Mouse (Mus musculus) kidney, adult 2 months (tissue): ENCODE data around the gene Dock2. TPM values are rescaled to one million over a fixed set of nuclear protein-coding genes. Genes with fewer than 3 reads are reported as not detected.

ENCODE experiments used
- DNase-seq: peaks from one replicate; pipeline ENCODE4 v3.0.0; 2021
- H3K27ac ChIP-seq: fragments of 200-500 bp; 2 replicates; pipeline ENCODE4 v1.5.1; 2012; ENCODE audit warnings: low read depth, low read length, control low read depth, inconsistent platforms; ENCODE audit not compliant: insufficient read depth
- H3K27me3 ChIP-seq: fragments of 200-500 bp; replicated peaks from 2 replicates; pipeline ENCODE4 v1.6.1; 2012; ENCODE audit warnings: mild to moderate bottlenecking, moderate library complexity, low read length, inconsistent platforms; ENCODE audit not compliant: control insufficient read depth, insufficient read depth
- H3K36me3 ChIP-seq: fragments of 200-500 bp; 2 replicates; pipeline ENCODE4 v1.6.1; 2012; ENCODE audit warnings: mild to moderate bottlenecking, moderate library complexity, low read length, inconsistent platforms; ENCODE audit not compliant: control insufficient read depth, insufficient read depth
- H3K4me1 ChIP-seq: fragments of 200-500 bp; 2 replicates; pipeline ENCODE4 v1.6.1; 2011; ENCODE audit warnings: low read length; ENCODE audit not compliant: control insufficient read depth, insufficient read depth
- H3K4me3 ChIP-seq: fragments of 200-500 bp; 2 replicates; pipeline ENCODE4 v1.5.1; 2011; ENCODE audit warnings: mild to moderate bottlenecking, low read depth, low read length, control low read depth; ENCODE audit not compliant: insufficient read depth
- CTCF ChIP-seq: fragments of 200-500 bp; conservative IDR thresholded peaks from 2 replicates; pipeline ENCODE4 v1.5.1; 2011; ENCODE audit warnings: low read depth, mild to moderate bottlenecking, control low read depth, low read length, moderate library complexity, mixed read lengths; ENCODE audit not compliant: insufficient read depth, insufficient read length
- POLR2A ChIP-seq: fragments of 200-500 bp; IDR thresholded peaks from one replicate; pipeline ENCODE4 v1.6.1; 2011; ENCODE audit warnings: low read depth, low read length, control low read depth
- WGBS: fragments of 180-500 bp; shearing (Covaris S2); methylation state at CpG from one replicate; pipeline ENCODE4 v1.1.7; 2018; 5-methylcytosine and 5-hydroxymethylcytosine counted together
- polyA plus RNA-seq: library from polyadenylated mRNA; depleted of rRNA; stranded (reverse); fragments of >200 nt; gene quantifications from 2 replicates; pipeline ENCODE4 v1.2.3, GENCODE M21; 2012

Gene Dock2
- polyA plus RNA-seq, 1 experiment = 2.8 TPM

DNA sequence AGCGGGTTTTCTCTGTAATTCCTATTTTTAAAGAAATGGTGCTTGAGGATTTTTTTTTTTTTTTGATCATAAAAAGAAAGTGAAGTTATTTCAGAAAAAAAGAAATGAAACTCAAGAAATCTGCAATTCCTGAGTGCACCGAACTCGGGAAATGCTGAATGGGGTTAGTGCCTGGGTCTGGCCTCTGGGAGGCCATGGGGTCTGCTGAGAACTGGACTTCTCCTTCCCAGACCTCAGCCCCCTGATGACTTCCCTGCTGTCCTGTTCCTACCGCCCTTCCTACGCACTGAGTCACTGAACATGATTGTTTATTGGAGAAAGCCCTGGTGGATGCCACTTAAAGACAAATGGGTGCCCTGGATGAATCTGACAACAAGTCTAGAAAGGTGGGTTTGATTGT, 356.5 kb downstream of the Dock2 start:
- Histone ChIP-seq H3K4me3 (no peak overlapping the region), H3K36me3 (no peaks in the 10 kb centered on the region), H3K4me1 (0 out of 2 replicates have a peak, but pooled peaks cover 4% of the 10 kb centered on the region), H3K27ac (no peak overlapping the region), H3K27me3 (no peaks in the 10 kb centered on the region)
- DNase-seq = no peak
- 79% methylated on average over 5 of the region's 5 CpGs for WGBS
- no peak for TF ChIP-seq POLR2A
- no peak for TF ChIP-seq CTCF

DNA sequence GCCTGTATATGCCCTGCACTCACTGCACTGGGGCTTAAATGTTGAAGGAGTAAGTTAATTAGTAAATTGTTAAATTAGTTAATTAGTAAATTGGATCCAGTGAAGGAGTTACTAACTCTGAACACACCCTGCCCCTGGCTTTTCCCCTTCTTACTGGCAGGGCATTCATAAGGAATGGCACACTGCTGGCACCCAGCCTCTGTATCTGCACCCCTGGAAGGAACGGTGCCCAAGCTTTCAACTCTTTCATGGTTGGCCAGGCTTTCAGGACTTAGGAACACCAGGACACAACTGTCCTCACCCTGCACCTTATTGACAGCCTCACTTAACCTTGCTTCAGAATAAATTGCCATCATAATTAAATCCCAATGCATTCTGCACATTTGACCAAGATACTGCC, 359.1 kb downstream of the Dock2 start:
- H3K4me1 ChIP-seq = 0 out of 2 replicates have a peak, but pooled peaks cover 4% of the 10 kb centered on the region
- DNase-seq = peak; percentile 83
- H3K36me3 ChIP-seq = no peaks in the 10 kb centered on the region
- TF ChIP-seq CTCF (no peak), POLR2A (no peak)
- no peaks in the 10 kb centered on the region for H3K27me3 ChIP-seq
- H3K27ac ChIP-seq = no peak overlapping the region
- 29% methylated on average over 1 of the region's 1 CpGs for WGBS
- H3K4me3 ChIP-seq = no peak overlapping the region

- 0 out of 2 replicates have a peak, but pooled peaks cover 4% of the 10 kb centered on the region for H3K4me1 ChIP-seq
- no peaks in the 10 kb centered on the region for H3K36me3 ChIP-seq
- H3K27me3 ChIP-seq = no peaks in the 10 kb centered on the region
- DNase-seq = no peak
- no peak for TF ChIP-seq CTCF
- no peak for TF ChIP-seq POLR2A
- WGBS = 45% methylated on average over 6 of the region's 6 CpGs
- H3K27ac ChIP-seq = no peak overlapping the region
- no peak overlapping the region for H3K4me3 ChIP-seq
These were observed 362.6 kb downstream of the Dock2 start for GRCm38 (mm10) chr11:34421061-34421460.

GRCm38 (mm10) chr11:34416619-34416979, 367.1 kb downstream of the Dock2 start:
- 70% methylated on average over 3 of the region's 3 CpGs for WGBS
- Histone ChIP-seq H3K27ac (no peak overlapping the region), H3K27me3 (no peaks in the 10 kb centered on the region), H3K36me3 (no peaks in the 10 kb centered on the region), H3K4me3 (no peak overlapping the region), H3K4me1 (no peaks in the 10 kb centered on the region)
- no peak for TF ChIP-seq CTCF
- no peak for TF ChIP-seq POLR2A
- no peak for DNase-seq

DNA sequence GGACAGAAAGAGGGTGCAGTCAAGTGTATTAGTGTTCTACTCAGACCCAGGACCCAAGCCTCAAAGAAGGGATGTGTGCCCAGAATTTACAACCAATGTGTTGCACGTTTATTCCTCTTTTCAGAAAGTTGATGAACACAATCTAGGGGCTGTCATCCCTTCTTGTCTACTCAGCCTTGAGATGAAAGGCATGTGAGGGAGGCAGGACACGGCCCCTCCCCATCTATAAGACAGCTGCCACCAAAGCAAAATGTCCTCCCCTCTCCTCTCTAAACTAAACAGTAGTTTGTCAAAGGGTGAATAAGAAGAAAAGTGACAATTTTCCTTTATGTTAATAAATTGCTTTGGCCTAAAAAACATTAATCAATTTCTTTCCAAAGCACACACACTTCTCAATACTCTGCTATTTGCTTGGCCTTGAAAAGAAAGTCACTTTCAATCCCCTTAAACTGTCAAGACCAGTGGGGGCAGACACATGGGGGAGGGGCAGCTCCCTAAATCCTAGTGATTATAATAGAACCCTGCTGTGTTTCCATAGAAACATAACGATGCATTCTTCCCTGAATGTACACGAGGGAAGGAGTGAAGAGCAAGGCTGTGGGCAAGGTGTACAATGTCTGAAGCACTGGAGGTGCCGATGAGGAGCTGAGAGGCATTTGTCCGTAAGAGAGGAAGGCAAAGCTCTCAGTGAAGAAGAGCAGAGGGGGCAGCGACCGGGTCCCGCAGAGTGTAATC, 367.6 kb downstream of the Dock2 start:
- Histone ChIP-seq H3K27me3 (no peaks in the 10 kb centered on the region), H3K27ac (no peak overlapping the region), H3K4me1 (no peaks in the 10 kb centered on the region), H3K36me3 (no peaks in the 10 kb centered on the region), H3K4me3 (no peak overlapping the region)
- 61% methylated on average over 9 of the region's 9 CpGs for WGBS
- no peak for DNase-seq
- no peak for TF ChIP-seq CTCF
- TF ChIP-seq POLR2A = no peak

DNA sequence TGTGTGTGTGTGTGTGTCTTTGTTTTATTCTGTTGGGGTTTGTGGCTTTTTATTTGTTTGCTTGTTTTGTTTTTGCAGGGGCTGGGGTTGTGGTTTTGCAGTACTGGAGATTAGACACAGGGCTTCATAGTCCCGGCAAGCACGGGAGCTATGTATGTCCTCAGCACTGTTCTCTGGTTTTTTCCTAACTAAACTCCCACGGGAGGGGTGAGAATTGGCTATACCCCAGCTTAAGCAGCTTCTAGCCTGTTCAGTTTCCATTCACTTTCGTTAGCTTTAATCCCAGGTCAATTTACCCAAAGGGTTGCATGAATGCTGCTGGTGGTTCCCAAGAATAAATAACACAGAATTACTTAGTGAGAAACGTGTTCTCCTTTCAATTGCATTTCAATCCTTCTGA, 376.8 kb downstream of the Dock2 start:
- no peak overlapping the region for H3K27ac ChIP-seq
- no peaks in the 10 kb centered on the region for H3K27me3 ChIP-seq
- 68% methylated on average over 5 of the region's 5 CpGs for WGBS
- no peaks in the 10 kb centered on the region for H3K36me3 ChIP-seq
- no peak overlapping the region for H3K4me3 ChIP-seq
- TF ChIP-seq POLR2A = no peak
- no peak for TF ChIP-seq CTCF
- DNase-seq = no peak
- H3K4me1 ChIP-seq = no peaks in the 10 kb centered on the region

DNA sequence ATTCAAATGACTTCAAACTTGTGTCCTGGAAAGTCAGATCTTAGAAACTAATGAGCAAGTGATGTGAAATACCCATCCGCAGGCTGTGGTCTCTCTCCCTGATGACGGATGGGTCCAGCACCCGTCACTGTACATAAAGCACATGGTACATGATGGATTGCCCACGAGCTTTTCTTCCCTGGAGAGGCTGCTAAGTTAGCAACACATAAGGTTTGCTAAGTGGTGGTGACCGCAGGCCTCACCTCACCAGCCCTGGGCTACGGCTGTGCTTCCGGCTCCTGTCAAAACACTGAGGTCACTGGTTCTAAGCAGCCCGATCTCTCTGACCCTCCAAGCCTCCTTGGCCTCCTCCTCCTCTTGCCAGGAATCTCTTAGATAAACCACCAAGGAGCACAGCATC, 377.4 kb downstream of the Dock2 start:
- Histone ChIP-seq H3K27me3 (no peaks in the 10 kb centered on the region), H3K36me3 (no peaks in the 10 kb centered on the region), H3K4me1 (no peaks in the 10 kb centered on the region), H3K27ac (no peak overlapping the region), H3K4me3 (no peak overlapping the region)
- 48% methylated on average over 8 of the region's 8 CpGs for WGBS
- no peak for TF ChIP-seq CTCF
- no peak for TF ChIP-seq POLR2A
- no peak for DNase-seq
